Mouse (Mus musculus): ENCODE measurements around the gene Mrps6. TPM values are rescaled to one million over a fixed set of nuclear protein-coding genes. Genes with fewer than 3 reads are reported as not detected.
"Not testable (repeated sequence)": the region's sequence is repeated elsewhere in the genome, so short reads cannot be mapped to it uniquely, and the experiment has no call there.

Gene Mrps6
- total and polyA plus RNA-seq, 2 experiments from 2014 or later, result 33.6 to 157 TPM

GRCm38 (mm10) chr16:92098351-92099051 lies 40.4 kb downstream of the Mrps6 start:
- peaks cover 5% of the 10 kb centered on the region; the same call in 1 of the 2 replicates for H3K36me3 ChIP-seq (ENCODE audit: insufficient read depth)
- 71% methylated on average over 10 of the region's 10 CpGs for WGBS
- no peaks in the 10 kb centered on the region for H3K27me3 ChIP-seq (ENCODE audit: insufficient read depth, low read length)
- no peak overlapping the region for H3K27ac ChIP-seq (ENCODE audit: low read depth, low read length)
- H3K9me3 ChIP-seq (ENCODE audit: low read length), result no peaks in the 10 kb centered on the region
- H3K4me1 ChIP-seq (ENCODE audit: insufficient read depth), result peaks cover 11% of the 10 kb centered on the region; the same call in 1 of the 2 replicates
- DNase-seq, result no peak
- H3K4me3 ChIP-seq (ENCODE audit: low read depth, low read length), result no peak overlapping the region
- no peak overlapping the region for H3K4me2 ChIP-seq (ENCODE audit: low read depth)
- ATAC-seq, result no peak
- TF ChIP-seq CTCF (IDR thresholded peaks at IDR 0.05; ENCODE audit: low read depth), result no peak
- no peak overlapping the region for H3K9ac ChIP-seq

DNA sequence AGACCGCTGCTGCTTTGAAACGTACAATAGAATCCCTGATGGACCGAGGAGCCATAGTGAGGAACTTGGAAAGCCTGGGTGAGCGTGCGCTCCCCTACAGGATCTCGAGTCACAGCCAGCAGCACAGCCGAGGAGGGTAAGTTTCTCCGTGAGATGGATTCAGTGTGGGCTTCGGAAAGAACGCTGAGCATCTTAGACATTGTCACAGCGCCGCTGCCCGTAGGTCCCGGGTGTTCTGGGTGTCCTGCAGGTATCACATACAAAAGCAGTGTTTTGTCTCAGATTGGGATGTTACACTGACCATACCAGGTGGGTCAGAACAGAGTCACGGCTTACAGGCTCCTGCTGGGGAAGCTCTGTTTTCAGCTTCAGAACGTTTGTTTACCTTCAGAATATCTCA lies 41.5 kb downstream of the Mrps6 start:
- WGBS, result 82% methylated on average over 16 of the region's 16 CpGs
- H3K4me1 ChIP-seq (ENCODE audit: insufficient read depth), result peaks cover 11% of the 10 kb centered on the region; the same call in 1 of the 2 replicates
- H3K36me3 ChIP-seq (ENCODE audit: insufficient read depth), result peaks cover 5% of the 10 kb centered on the region; the same call in 1 of the 2 replicates
- no peak for TF ChIP-seq CTCF (IDR thresholded peaks at IDR 0.05; ENCODE audit: low read depth)
- DNase-seq (no peak), ATAC-seq (no peak)
- peak overlapping the region; percentile 66; the same call in 1 of the 2 replicates for H3K27ac ChIP-seq (ENCODE audit: low read depth, low read length)
- no peak overlapping the region for H3K4me3 ChIP-seq (ENCODE audit: low read depth, low read length)
- no peaks in the 10 kb centered on the region for H3K9me3 ChIP-seq (ENCODE audit: low read length)
- no peak overlapping the region for H3K9ac ChIP-seq
- H3K27me3 ChIP-seq (ENCODE audit: insufficient read depth, low read length), result no peaks in the 10 kb centered on the region
- H3K4me2 ChIP-seq (ENCODE audit: low read depth), result no peak overlapping the region

GRCm38 (mm10) chr16:92100111-92100510 lies 42.0 kb downstream of the Mrps6 start:
- no peak for TF ChIP-seq CTCF (IDR thresholded peaks at IDR 0.05; ENCODE audit: low read depth)
- ATAC-seq, result peak; percentile 91
- no peaks in the 10 kb centered on the region for H3K27me3 ChIP-seq (ENCODE audit: insufficient read depth, low read length)
- peak overlapping the region; percentile 66; the same call in 1 of the 2 replicates for H3K27ac ChIP-seq (ENCODE audit: low read depth, low read length)
- no peak overlapping the region for H3K4me3 ChIP-seq (ENCODE audit: low read depth, low read length)
- H3K9ac ChIP-seq, result no peak overlapping the region
- 69% methylated on average over 4 of the region's 4 CpGs for WGBS
- H3K4me1 ChIP-seq (ENCODE audit: insufficient read depth), result peaks cover 11% of the 10 kb centered on the region; the same call in 1 of the 2 replicates
- H3K9me3 ChIP-seq (ENCODE audit: low read length), result no peaks in the 10 kb centered on the region
- DNase-seq, result peak; percentile 72
- no peak overlapping the region for H3K4me2 ChIP-seq (ENCODE audit: low read depth)
- peaks cover 5% of the 10 kb centered on the region; the same call in 1 of the 2 replicates for H3K36me3 ChIP-seq (ENCODE audit: insufficient read depth)

GRCm38 (mm10) chr16:92102115-92102514 lies 44.0 kb downstream of the Mrps6 start:
- DNase-seq (no peak), ATAC-seq (no peak)
- peaks cover 5% of the 10 kb centered on the region; the same call in 1 of the 2 replicates for H3K36me3 ChIP-seq (ENCODE audit: insufficient read depth)
- H3K27ac ChIP-seq (ENCODE audit: low read depth, low read length), result no peak overlapping the region
- no peak overlapping the region for H3K9ac ChIP-seq
- no peak overlapping the region for H3K4me2 ChIP-seq (ENCODE audit: low read depth)
- 68% methylated on average over 5 of the region's 5 CpGs for WGBS
- H3K4me1 ChIP-seq (ENCODE audit: insufficient read depth), result peaks cover 11% of the 10 kb centered on the region; the same call in 1 of the 2 replicates
- H3K9me3 ChIP-seq (ENCODE audit: low read length), result no peaks in the 10 kb centered on the region
- no peak for TF ChIP-seq CTCF (IDR thresholded peaks at IDR 0.05; ENCODE audit: low read depth)
- H3K27me3 ChIP-seq (ENCODE audit: insufficient read depth, low read length), result no peaks in the 10 kb centered on the region
- H3K4me3 ChIP-seq (ENCODE audit: low read depth, low read length), result no peak overlapping the region

GRCm38 (mm10) chr16:92102931-92103330 lies 44.9 kb downstream of the Mrps6 start:
- not testable (repeated sequence) for H3K4me2 ChIP-seq (ENCODE audit: low read depth); DNase-seq; H3K27me3 ChIP-seq (ENCODE audit: insufficient read depth, low read length); H3K36me3 ChIP-seq (ENCODE audit: insufficient read depth); ATAC-seq; H3K4me3 ChIP-seq (ENCODE audit: low read depth, low read length); H3K27ac ChIP-seq (ENCODE audit: low read depth, low read length); H3K9me3 ChIP-seq (ENCODE audit: low read length); H3K9ac ChIP-seq
- 91% methylated on average over 6 of the region's 7 CpGs for WGBS
- peaks cover 11% of the 10 kb centered on the region; the same call in 1 of the 2 replicates for H3K4me1 ChIP-seq (ENCODE audit: insufficient read depth)

DNA sequence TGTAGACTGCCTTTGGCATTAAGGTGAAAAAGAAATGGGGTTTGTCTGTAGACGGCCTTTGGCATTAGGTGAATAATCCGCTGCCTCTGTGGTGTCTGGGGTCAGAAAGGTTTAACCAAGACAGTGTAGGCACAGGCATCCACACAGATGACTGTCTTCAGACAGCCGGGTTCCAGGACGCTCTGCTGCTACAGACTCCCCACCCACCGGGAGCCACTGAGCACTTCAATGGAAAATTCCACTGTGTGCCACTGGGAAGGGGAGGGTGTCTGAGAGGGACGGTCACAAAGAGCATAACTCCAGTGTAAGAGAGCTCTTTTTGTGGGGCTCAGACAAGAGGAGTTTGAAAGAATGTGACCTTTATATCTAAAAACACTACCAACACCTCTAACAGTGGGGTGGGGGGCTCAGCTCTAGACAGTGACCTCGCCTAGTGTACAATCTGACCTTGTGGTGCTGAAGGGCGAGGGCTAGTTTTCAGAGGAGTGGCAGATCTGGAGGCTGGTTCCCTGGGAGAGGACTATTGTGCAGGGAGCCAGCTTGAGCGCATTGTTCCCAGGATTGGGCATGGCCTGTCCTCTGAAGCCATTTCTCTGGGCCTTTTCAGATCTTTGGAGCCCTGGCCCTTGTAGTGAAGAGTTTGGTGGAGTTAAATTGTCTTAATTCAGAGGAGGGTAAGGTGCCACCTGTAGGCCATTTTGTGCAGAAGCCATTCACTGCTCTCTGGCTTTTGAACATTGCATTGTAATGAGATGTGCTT lies 45.7 kb downstream of the Mrps6 start:
- H3K4me1 ChIP-seq (ENCODE audit: insufficient read depth), result peaks cover 11% of the 10 kb centered on the region; the same call in 1 of the 2 replicates
- no peaks in the 10 kb centered on the region for H3K9me3 ChIP-seq (ENCODE audit: low read length)
- DNase-seq (no peak), ATAC-seq (no peak)
- 37% methylated on average over 9 of the region's 9 CpGs for WGBS
- H3K27me3 ChIP-seq (ENCODE audit: insufficient read depth, low read length), result no peaks in the 10 kb centered on the region
- peaks cover 5% of the 10 kb centered on the region; the same call in 1 of the 2 replicates for H3K36me3 ChIP-seq (ENCODE audit: insufficient read depth)
- no peak for TF ChIP-seq CTCF (IDR thresholded peaks at IDR 0.05; ENCODE audit: low read depth)
- no peak overlapping the region for H3K4me3 ChIP-seq (ENCODE audit: low read depth, low read length)
- H3K27ac ChIP-seq (ENCODE audit: low read depth, low read length), result no peak overlapping the region
- H3K9ac ChIP-seq, result no peak overlapping the region
- H3K4me2 ChIP-seq (ENCODE audit: low read depth), result no peak overlapping the region

DNA sequence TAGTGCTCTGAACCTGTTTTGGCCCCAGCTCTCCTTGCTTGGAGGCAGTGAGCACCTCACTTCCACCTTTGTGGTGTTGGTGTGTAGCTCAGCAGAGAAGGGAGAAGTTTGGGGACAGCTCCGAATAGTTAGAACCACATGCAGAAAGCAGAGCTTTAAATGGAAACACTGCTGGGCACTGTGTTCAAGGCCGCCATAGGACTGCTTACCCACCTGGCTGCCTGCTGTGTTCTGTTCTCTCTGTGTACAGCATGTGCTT lies 46.2 kb downstream of the Mrps6 start:
- no peak overlapping the region for H3K27ac ChIP-seq (ENCODE audit: low read depth, low read length)
- H3K27me3 ChIP-seq (ENCODE audit: insufficient read depth, low read length), result no peaks in the 10 kb centered on the region
- no peak for ATAC-seq
- 84% methylated on average over 2 of the region's 2 CpGs for WGBS
- DNase-seq, result no peak
- TF ChIP-seq CTCF (IDR thresholded peaks at IDR 0.05; ENCODE audit: low read depth), result no peak
- H3K9ac ChIP-seq, result no peak overlapping the region
- H3K9me3 ChIP-seq (ENCODE audit: low read length), result no peaks in the 10 kb centered on the region
- no peak overlapping the region for H3K4me3 ChIP-seq (ENCODE audit: low read depth, low read length)
- peaks cover 5% of the 10 kb centered on the region; the same call in 1 of the 2 replicates for H3K36me3 ChIP-seq (ENCODE audit: insufficient read depth)
- H3K4me2 ChIP-seq (ENCODE audit: low read depth), result no peak overlapping the region
- peaks cover 11% of the 10 kb centered on the region; the same call in 1 of the 2 replicates for H3K4me1 ChIP-seq (ENCODE audit: insufficient read depth)

All from forebrain, postnatal 0 days (tissue).